Mouse (Mus musculus) erythroblast, embryonic 14.5 days (primary cell): ENCODE results near the gene Kifc3.

ENCODE experiments used
- GATA1 ChIP-seq: IDR thresholded peaks from 2 replicates; pipeline ENCODE4 v1.6.1; 2012; ENCODE audit warnings: low read length, inconsistent platforms, mixed read lengths
- TAL1 ChIP-seq: IDR thresholded peaks from 3 replicates; pipeline ENCODE4 v1.6.1; 2012; ENCODE audit warnings: low read length, inconsistent platforms, mixed read lengths

GRCm38 (mm10) chr8:95156108-95156507, 46.5 kb downstream of the Kifc3 start:
- TF ChIP-seq TAL1 (no peak), GATA1 (no peak)
